Mouse (Mus musculus): ENCODE data around the gene Exoc2. TPM values are rescaled to one million over a fixed set of nuclear protein-coding genes. Genes with fewer than 3 reads are reported as not detected.

The Exoc2 gene
- polyA plus RNA-seq, 1 experiment from 2014 or later, result 30.9 TPM

DNA sequence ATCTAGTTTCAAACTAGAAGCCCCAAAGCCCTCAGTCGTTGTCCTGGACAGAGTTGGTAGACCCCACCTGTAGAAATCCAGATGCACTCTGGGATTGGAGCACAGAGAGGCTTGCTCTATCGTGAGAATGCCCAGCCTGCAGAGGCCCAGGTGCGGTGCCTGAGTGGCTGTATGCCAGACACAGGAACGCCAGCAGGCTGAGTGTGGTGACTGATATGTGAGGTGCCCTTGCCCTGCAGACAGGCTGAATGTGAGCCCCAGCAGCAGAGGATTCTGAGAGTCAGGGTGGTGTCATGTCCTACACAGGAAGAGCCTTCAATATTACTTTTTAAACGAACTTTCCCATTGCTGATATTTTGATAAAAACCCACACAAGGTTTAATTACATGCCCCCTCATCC is 208.0 kb downstream of the Exoc2 start:
- Histone ChIP-seq H3K36me3 (ENCODE audit: control insufficient read depth, insufficient read depth, low read length) (no peaks in the 10 kb centered on the region), H3K4me3 (ENCODE audit: low read depth, low read length) (no peak overlapping the region), H3K9ac (ENCODE audit: low read length) (no peak overlapping the region), H3K9me3 (ENCODE audit: control insufficient read depth, low read length) (no peaks in the 10 kb centered on the region), H3K4me2 (ENCODE audit: low read depth, severe bottlenecking) (no peak overlapping the region), H3K27ac (replicated peaks; ENCODE audit: low read depth, low read length) (no peak overlapping the region), H3K27me3 (ENCODE audit: control insufficient read depth, insufficient read depth, low read length) (no peaks in the 10 kb centered on the region), H3K4me1 (ENCODE audit: control insufficient read depth, insufficient read depth, low read length) (no peaks in the 10 kb centered on the region)
- 83% methylated on average over 5 of the region's 5 CpGs for WGBS
- ATAC-seq (ENCODE audit: insufficient number of reproducible peaks, low FRiP score, low TSS enrichment, low read depth) (no peak), DNase-seq (ENCODE audit: low spot score) (no peak)

DNA sequence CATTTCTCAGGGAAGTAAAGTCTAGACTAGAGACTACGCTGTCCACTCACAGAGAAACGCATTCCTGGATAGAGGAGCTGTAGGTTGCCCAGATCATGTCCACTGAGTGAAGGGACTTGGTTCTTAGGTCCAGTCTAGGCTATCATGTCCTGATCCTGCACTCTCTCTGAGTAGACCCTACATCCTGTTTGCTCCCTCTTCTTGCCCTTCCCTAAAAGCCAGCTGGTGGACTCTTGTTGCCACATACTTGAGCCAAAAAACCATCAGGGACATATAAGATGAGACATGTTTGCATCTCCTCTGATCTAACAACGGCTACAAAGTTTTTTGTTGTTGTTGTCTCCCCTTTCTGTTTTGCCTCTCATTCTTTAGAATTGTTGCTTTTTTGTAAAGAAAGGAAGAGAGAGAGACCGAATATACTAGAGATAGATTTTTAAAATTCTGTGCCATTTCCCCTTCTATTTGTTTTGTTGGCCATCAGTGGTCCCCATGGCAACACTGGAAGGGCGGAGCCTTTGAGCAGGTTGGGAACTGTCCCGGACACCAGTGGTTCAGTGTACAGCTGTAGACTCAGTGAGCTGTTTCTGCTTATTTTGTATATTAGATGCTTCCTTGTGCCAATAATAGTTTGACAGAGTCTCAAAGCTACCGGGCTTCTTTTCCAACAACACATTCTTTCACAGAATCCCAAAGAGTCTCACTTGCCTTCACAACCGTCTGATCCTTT is 209.7 kb downstream of the Exoc2 start:
- Histone ChIP-seq H3K9ac (ENCODE audit: low read length) (no peak overlapping the region), H3K9me3 (ENCODE audit: control insufficient read depth, low read length) (no peaks in the 10 kb centered on the region), H3K27ac (replicated peaks; ENCODE audit: low read depth, low read length) (no peak overlapping the region), H3K4me2 (ENCODE audit: low read depth, severe bottlenecking) (no peak overlapping the region), H3K27me3 (ENCODE audit: control insufficient read depth, insufficient read depth, low read length) (no peaks in the 10 kb centered on the region), H3K36me3 (ENCODE audit: control insufficient read depth, insufficient read depth, low read length) (no peaks in the 10 kb centered on the region), H3K4me1 (ENCODE audit: control insufficient read depth, insufficient read depth, low read length) (no peaks in the 10 kb centered on the region), H3K4me3 (ENCODE audit: low read depth, low read length) (no peak overlapping the region)
- ATAC-seq (ENCODE audit: insufficient number of reproducible peaks, low FRiP score, low TSS enrichment, low read depth) (no peak), DNase-seq (ENCODE audit: low spot score) (no peak)
- WGBS, result 87% methylated on average over 8 of the region's 8 CpGs

Other genes with a start within 250 kb of the Exoc2 start
- gene Irf4, start 224.9 kb downstream of the Exoc2 start, polyA plus RNA-seq (2014; fragmentation: Nextera tagmentation; extraction: Ambion mirVana), result not detected in 2 replicates
- not detected in 2 replicates for gene Hus1b, start 26.3 kb downstream of the Exoc2 start, polyA plus RNA-seq (2014; fragmentation: Nextera tagmentation; extraction: Ambion mirVana)
- gene Gm5447, start 111 bp upstream of the Exoc2 start, polyA plus RNA-seq (2014; fragmentation: Nextera tagmentation; extraction: Ambion mirVana), result not detected in 2 replicates

Measured in limb, embryonic 11.5 days (tissue).